Mouse (Mus musculus) neural tube, embryonic 13.5 days (tissue): ENCODE data around the gene Slc2a1. TPM values are rescaled to one million over a fixed set of nuclear protein-coding genes. Genes with fewer than 3 reads are reported as not detected.

Experiments used
- ATAC-seq: fragments of 200-750 bp; cut with Nextera tagmentation; 2 replicates; pipeline ENCODE4 v1.8.0; 2017; ENCODE audit warnings: low read depth, mild to moderate bottlenecking, moderate TSS enrichment, moderate library complexity
- H3K27ac ChIP-seq: fragments of 300-500 bp; sonication (generic); replicated peaks from 2 replicates; pipeline ENCODE4 v1.5.1; 2015; ENCODE audit warnings: moderate library complexity, mild to moderate bottlenecking, inconsistent platforms
- H3K27me3 ChIP-seq: fragments of 300-500 bp; sonication (generic); 2 replicates; pipeline ENCODE4 v1.6.1; 2015; ENCODE audit warnings: mild to moderate bottlenecking, inconsistent platforms
- H3K36me3 ChIP-seq: fragments of 300-500 bp; sonication (generic); 2 replicates; pipeline ENCODE4 v1.6.1; 2015; ENCODE audit warnings: mild to moderate bottlenecking, inconsistent platforms
- H3K4me1 ChIP-seq: fragments of 300-500 bp; sonication (generic); replicated peaks from 2 replicates; pipeline ENCODE4 v1.6.1; 2015; ENCODE audit warnings: inconsistent platforms
- H3K4me2 ChIP-seq: fragments of 300-500 bp; sonication (generic); 2 replicates; pipeline ENCODE4 v1.6.1; 2015; ENCODE audit warnings: inconsistent platforms, mild to moderate bottlenecking, moderate library complexity
- H3K4me3 ChIP-seq: fragments of 300-500 bp; sonication (generic); 2 replicates; pipeline ENCODE4 v1.5.1; 2015; ENCODE audit warnings: mild to moderate bottlenecking, inconsistent platforms
- H3K9ac ChIP-seq: fragments of 300-500 bp; sonication (generic); 2 replicates; pipeline ENCODE4 v1.6.1; 2015; ENCODE audit warnings: moderate library complexity, mild to moderate bottlenecking, inconsistent platforms
- H3K9me3 ChIP-seq: fragments of 300-500 bp; sonication (generic); 2 replicates; pipeline ENCODE4 v1.6.1; 2016; ENCODE audit warnings: inconsistent platforms
- WGBS: fragments of 180-500 bp; shearing (Covaris S2); methylation state at CpG from one replicate; pipeline ENCODE4 v1.1.7; 2015; 5-methylcytosine and 5-hydroxymethylcytosine counted together
- polyA plus RNA-seq: library from polyadenylated mRNA; unstranded; fragments of >200 nt; fragmentation: Nextera tagmentation; extraction: Ambion mirVana; gene quantifications from 2 replicates; pipeline ENCODE4 v1.2.1, GENCODE M21; 2015

Gene Slc2a1
- polyA plus RNA-seq, 1 experiment from 2014 or later: 90.4 TPM

DNA sequence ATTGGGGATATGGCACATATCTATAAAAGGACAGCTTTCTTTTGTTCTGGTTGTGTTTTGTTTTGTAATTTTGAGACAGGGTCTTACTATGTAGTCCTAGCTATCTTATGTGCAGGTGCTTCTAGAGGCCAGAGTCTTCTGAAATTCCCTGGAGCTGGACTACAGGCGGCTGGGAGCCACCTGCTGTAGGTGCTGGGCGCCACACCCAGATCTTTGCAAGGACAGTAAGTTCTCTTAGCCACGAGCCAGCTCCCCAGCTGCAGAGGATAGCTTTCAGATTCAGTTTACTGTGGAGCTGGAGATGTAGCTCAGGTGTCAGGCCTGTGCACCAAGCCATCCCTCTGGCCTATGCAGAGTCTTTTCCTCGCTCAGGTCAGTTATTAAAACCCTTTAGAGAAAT lies 58.6 kb downstream of the Slc2a1 start:
- Histone ChIP-seq H3K27me3 (no peaks in the 10 kb centered on the region), H3K27ac (no peak overlapping the region), H3K4me2 (no peak overlapping the region), H3K36me3 (peaks cover 30% of the 10 kb centered on the region), H3K4me1 (peaks cover 10% of the 10 kb centered on the region), H3K9me3 (no peaks in the 10 kb centered on the region), H3K9ac (no peak overlapping the region), H3K4me3 (no peak overlapping the region)
- no peak for ATAC-seq
- WGBS: 88% methylated on average over 4 of the region's 4 CpGs

DNA sequence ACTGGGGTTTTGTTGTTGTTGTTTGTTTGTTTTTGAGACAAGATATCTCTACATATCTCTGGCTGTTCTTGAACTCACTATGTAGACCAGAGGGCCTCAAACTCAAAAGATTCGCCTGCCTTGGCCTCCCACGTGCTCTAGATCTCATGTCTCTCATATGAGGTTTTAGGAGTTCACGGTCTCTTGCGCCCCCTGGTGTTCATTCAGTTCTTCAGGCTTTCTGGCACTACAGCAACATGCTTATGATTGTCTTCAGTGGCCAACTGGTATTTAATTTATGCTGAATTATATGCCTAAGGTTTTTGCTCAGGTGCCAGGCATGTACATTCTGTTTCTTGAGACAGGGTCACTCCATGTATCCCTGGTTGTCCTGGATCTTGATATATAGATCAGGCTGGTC lies 59.2 kb downstream of the Slc2a1 start:
- Histone ChIP-seq H3K4me2 (no peak overlapping the region), H3K9ac (no peak overlapping the region), H3K36me3 (peaks cover 30% of the 10 kb centered on the region), H3K4me1 (peaks cover 16% of the 10 kb centered on the region), H3K9me3 (no peaks in the 10 kb centered on the region), H3K27ac (no peak overlapping the region), H3K27me3 (no peaks in the 10 kb centered on the region), H3K4me3 (no peak overlapping the region)
- WGBS: 5% methylated on average over 4 of the region's 4 CpGs
- ATAC-seq: no peak

DNA sequence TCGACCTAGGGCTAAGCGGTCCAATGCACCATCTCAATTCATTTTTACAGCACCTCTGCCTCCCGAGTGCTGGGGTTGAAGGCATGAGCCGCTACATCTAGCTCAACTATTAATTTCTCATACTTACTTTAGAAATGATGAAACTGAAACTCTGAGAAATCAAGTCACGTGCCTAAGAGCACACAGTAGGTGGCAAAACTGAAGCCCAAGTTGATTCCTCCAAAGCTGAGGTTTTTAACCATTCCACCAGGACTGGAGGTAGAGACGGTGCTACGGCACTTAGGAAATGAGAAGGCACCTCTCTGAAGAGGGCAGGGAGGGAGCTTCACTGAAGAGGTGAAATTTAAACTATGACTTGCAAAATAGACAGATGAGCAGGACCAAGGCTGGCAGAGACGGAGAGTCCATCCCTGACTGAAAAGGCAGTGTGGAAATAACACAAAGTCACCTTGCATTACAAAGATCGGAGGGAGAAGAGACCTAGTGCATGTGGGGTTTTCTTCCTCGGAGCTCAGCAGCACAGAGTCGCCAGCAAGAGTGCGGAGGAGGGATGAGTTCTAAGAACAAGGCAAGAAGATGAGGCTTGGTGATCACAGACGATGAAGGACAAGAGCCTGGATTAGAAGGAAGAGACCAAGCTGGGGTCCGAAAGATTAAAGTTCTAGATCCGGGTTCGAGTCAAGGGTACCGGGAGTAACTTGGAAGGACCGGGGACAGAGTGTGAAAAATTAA lies 64.6 kb downstream of the Slc2a1 start:
- peak overlapping the region; percentile 86 for H3K9ac ChIP-seq
- no peak for ATAC-seq
- peaks cover 29% of the 10 kb centered on the region for H3K36me3 ChIP-seq
- 44% methylated on average over 18 of the region's 18 CpGs for WGBS
- H3K4me2 ChIP-seq: peak overlapping the region; percentile 76
- peak overlapping the region; percentile 71 for H3K4me3 ChIP-seq
- peak overlapping the region; percentile 59; the same call in 1 of the 2 replicates for H3K27ac ChIP-seq
- no peaks in the 10 kb centered on the region for H3K27me3 ChIP-seq
- peaks cover 27% of the 10 kb centered on the region for H3K4me1 ChIP-seq
- no peaks in the 10 kb centered on the region for H3K9me3 ChIP-seq

DNA sequence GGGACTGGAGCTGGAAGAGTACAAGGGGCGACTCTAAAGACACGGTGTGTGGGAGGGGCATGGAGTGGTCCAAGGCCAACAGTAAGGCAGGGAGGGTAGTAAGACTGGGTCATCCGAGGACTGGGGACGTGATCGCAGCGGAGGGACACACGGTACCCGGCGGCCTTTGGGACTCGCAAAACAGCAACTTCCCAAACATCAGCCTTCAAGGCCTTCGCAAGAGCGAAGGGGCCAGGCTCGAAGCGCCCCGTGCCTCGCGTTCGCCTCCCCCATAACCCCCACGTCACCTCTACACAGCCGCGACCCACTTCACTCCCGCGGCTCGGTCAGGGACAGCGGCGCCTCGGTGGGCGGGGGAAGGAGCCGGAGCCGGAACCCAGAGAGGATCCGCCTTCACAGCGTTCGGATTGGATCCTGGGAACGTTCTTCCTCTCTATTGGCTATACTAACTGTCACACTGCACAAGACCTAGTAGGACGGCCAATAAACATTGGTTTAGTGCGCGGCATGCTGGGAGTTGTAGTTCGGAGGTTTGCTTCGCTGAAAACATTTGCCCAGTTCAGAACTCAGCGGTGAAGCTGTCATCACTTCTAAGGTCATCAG lies 65.4 kb downstream of the Slc2a1 start, which contains the start of gene Zfp691:
Gene Zfp691 (minus strand): TSS at position 345 of the 603 bp plus-strand sequence.
- under 1% methylated on average over 40 of the region's 40 CpGs for WGBS
- H3K4me2 ChIP-seq: peak within 1 kb of the TSS; percentile 76
- ATAC-seq: peak; percentile 100
- H3K9me3 ChIP-seq: no peaks in the 10 kb centered on the region
- H3K27me3 ChIP-seq: no peaks in the 10 kb centered on the region
- H3K4me3 ChIP-seq: peak within 1 kb of the TSS; percentile 71
- peaks cover 21% of the 10 kb centered on the region for H3K36me3 ChIP-seq
- H3K4me1 ChIP-seq: peaks cover 27% of the 10 kb centered on the region
- peak within 1 kb of the TSS; percentile 86 for H3K9ac ChIP-seq
- peak within 1 kb of the TSS; percentile 59; the same call in 1 of the 2 replicates for H3K27ac ChIP-seq

DNA sequence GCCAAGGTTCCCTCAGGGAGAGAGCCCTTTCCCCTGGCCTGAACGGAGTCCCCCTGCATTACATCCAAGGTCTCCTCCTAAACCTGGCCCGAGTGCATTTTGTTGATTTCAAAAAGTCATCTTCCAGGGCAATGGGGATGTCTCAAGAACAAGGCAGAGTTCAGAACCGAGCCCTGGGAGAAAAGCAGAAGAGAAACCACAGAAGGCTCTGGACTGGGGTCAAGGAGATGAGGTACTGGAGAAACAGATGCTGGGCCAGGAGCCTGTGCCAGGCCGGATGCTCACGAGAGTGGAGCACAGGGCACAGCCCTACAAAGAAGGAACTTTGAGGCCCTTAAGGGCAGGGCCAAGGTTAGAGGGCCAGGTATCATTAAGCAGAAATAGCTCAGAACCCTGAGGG lies 69.2 kb downstream of the Slc2a1 start:
- Histone ChIP-seq H3K9me3 (no peaks in the 10 kb centered on the region), H3K36me3 (no peaks in the 10 kb centered on the region), H3K4me3 (no peak overlapping the region), H3K9ac (no peak overlapping the region), H3K27ac (no peak overlapping the region), H3K4me1 (peaks cover 11% of the 10 kb centered on the region), H3K4me2 (no peak overlapping the region), H3K27me3 (no peaks in the 10 kb centered on the region)
- WGBS: 79% methylated on average over 5 of the region's 5 CpGs
- no peak for ATAC-seq

DNA sequence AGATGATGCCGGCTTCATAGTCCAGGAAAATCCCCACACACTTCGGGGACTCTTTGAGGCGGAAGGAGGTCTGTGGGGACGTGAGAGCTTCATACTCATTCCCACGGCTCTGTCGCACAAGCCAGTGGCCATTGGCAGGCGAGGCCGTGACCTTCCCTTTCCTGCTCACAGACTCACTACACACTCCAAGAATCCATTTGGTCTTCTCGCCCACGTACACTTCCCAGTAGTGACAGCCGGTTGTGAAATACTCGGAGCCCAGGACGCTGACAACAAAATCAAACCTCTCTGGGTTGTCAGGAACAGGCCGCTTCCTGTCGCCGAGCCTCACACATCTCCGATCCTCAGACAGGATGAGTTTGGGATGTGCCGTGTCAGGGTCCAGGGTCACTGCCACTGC lies 69.8 kb downstream of the Slc2a1 start:
- Histone ChIP-seq H3K4me1 (peaks cover 5% of the 10 kb centered on the region), H3K9ac (no peak overlapping the region), H3K4me2 (no peak overlapping the region), H3K27me3 (no peaks in the 10 kb centered on the region), H3K4me3 (no peak overlapping the region), H3K36me3 (no peaks in the 10 kb centered on the region), H3K27ac (no peak overlapping the region), H3K9me3 (no peaks in the 10 kb centered on the region)
- no peak for ATAC-seq
- WGBS: 73% methylated on average over 18 of the region's 18 CpGs

DNA sequence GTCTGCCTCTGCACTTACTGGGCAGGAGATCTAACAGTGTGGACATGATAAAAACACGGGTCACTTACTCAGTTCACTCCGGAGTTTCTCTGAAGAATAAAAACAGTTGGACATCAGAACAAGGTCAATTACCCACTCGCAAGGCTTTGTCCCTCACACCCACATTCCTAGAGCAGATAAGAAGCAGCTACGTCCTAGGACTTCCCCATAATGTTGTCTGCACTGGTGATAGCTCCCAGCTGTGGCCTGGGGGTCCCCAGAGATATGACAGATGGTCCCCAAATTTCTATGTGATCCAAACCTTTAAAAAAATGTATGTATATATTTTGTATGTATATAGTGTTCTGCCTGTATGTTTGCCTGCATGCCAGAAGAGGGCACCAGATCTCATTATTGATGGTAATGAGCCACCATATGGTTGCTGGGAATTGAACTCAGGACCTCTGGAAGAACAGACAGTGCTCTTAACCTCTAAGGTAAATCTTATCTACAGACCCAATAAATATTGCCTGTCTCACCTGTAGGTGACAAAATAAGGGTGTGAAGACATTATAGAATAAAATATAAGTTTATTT lies 71.7 kb downstream of the Slc2a1 start:
- no peak overlapping the region for H3K9ac ChIP-seq
- H3K36me3 ChIP-seq: no peaks in the 10 kb centered on the region
- H3K27me3 ChIP-seq: no peaks in the 10 kb centered on the region
- no peak overlapping the region for H3K4me3 ChIP-seq
- no peaks in the 10 kb centered on the region for H3K4me1 ChIP-seq
- H3K4me2 ChIP-seq: no peak overlapping the region
- no peak for ATAC-seq
- 58% methylated on average over 4 of the region's 4 CpGs for WGBS
- H3K9me3 ChIP-seq: no peaks in the 10 kb centered on the region
- no peak overlapping the region for H3K27ac ChIP-seq

DNA sequence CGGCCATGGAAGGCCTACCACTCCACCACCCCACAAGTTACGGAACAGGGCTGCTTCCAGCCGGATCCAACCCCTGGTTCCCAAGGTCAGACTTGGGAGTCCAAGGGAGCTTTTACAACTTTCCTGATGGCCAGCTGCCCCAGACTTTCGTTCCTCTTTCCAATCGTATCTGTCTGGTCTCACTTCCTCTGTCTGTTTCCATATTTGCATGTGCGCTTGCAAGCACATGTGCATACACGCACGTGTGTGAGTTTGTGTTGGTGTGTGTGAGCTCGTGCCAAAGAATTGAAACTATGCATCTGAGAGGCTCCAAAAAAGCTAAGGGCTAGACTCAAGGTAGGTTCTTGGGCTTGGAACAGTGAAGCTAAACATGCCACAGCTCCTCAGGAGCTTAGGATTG lies 72.9 kb downstream of the Slc2a1 start:
- WGBS: 92% methylated on average over 9 of the region's 9 CpGs
- Histone ChIP-seq H3K9ac (no peak overlapping the region), H3K4me1 (no peaks in the 10 kb centered on the region), H3K4me2 (no peak overlapping the region), H3K27me3 (no peaks in the 10 kb centered on the region), H3K27ac (no peak overlapping the region), H3K36me3 (no peaks in the 10 kb centered on the region), H3K4me3 (no peak overlapping the region), H3K9me3 (no peaks in the 10 kb centered on the region)
- no peak for ATAC-seq

DNA sequence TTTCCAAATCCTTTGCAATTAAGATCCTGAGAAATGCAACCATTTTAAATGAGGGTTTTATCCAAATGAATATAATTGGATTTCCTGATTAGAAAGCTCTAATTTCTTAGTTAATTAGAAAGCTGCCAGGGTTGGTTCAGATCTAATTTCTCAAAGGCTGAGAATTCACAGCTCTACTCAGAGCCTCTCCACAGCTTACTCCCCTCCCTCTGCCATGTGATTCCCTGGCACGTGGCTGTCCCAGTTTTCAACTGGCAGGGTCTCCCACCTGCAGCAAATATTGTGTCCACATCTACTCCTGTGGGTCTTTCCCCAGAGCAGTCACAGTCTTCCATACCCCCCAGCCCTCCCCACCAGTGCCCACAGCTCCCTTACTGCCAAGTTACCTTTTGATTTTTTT lies 75.0 kb downstream of the Slc2a1 start:
- no peaks in the 10 kb centered on the region for H3K36me3 ChIP-seq
- 73% methylated on average over 1 of the region's 1 CpGs for WGBS
- no peaks in the 10 kb centered on the region for H3K27me3 ChIP-seq
- H3K4me2 ChIP-seq: no peak overlapping the region
- H3K4me3 ChIP-seq: no peak overlapping the region
- no peaks in the 10 kb centered on the region for H3K9me3 ChIP-seq
- H3K27ac ChIP-seq: no peak overlapping the region
- H3K9ac ChIP-seq: no peak overlapping the region
- ATAC-seq: no peak
- no peaks in the 10 kb centered on the region for H3K4me1 ChIP-seq

DNA sequence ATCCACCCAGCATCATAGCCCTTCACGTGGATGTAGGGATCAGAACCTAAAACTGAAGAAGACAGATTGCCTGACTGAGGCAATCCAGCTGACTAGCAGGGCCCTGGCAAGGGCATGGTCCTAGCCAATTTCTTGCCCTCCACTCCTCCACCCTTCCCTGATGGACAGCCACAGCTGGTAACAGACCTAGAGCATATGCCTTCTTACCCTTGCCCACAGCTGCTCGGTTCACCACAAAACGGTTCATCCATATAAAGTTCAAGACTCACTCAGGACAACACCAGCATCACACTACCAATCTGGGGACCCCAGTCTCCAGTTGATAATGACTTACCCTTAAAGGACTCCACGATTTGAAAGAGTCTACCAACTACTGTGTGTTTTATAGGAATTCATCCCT lies 77.3 kb downstream of the Slc2a1 start:
- H3K4me3 ChIP-seq: no peak overlapping the region
- WGBS: 87% methylated on average over 4 of the region's 4 CpGs
- H3K4me2 ChIP-seq: no peak overlapping the region
- no peaks in the 10 kb centered on the region for H3K4me1 ChIP-seq
- no peak for ATAC-seq
- H3K9ac ChIP-seq: no peak overlapping the region
- no peak overlapping the region for H3K27ac ChIP-seq
- no peaks in the 10 kb centered on the region for H3K9me3 ChIP-seq
- H3K36me3 ChIP-seq: no peaks in the 10 kb centered on the region
- no peaks in the 10 kb centered on the region for H3K27me3 ChIP-seq
